Mouse (Mus musculus) layer of hippocampus, postnatal 14 days (tissue): ENCODE results near the gene Slc9a2. TPM values are rescaled to one million over a fixed set of nuclear protein-coding genes. Genes with fewer than 3 reads are reported as not detected.

Source experiments
- DNase-seq, 2 experiments: peaks; one replicate each; pipeline ENCODE4 v3.0.0; 2021 to 2022; ENCODE audit warnings: low spot score in 2 of 2, mixed read lengths in 1 of 2
- total RNA-seq, 2 experiments: library from RNA; stranded (reverse); gene quantifications; 2 replicates each; pipeline ENCODE4 v1.2.3; 2021

Slc9a2 gene
- total RNA-seq, 2 experiments from 2014 or later = 20.0 to 22.1 TPM

GRCm38 (mm10) chr1:40783450-40783849, 103.1 kb downstream of the Slc9a2 start:
- DNase-seq = no peak

GRCm38 (mm10) chr1:40784306-40784705, 103.9 kb downstream of the Slc9a2 start:
- no peak for DNase-seq

DNA sequence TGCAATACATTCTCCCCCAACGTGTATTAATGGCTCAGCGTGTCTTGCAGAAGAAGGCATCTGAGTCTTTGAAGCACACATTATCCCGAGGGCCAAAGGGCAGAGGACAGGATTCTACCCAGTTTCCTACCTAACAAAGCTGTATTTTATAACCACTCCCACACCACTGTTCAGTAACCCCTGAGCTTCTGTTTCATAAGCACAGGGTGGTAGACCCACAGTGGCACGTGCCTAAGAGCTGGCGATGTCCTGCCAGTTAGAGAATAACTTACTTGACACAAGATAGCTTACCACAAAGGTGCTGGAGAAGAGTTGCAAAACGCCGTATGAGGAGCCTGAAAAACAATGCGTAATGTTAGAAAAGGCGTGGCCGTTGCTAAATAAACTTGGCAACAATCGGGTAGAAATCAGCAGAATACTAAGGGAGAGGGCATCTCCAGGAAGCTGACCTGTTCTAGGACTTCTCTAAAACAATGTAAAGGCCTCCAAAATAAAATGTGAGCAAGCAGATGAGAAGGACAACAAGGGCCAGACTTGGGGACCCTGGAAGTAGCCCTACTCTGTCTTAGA, 105.6 kb downstream of the Slc9a2 start:
- DNase-seq = no peak

DNA sequence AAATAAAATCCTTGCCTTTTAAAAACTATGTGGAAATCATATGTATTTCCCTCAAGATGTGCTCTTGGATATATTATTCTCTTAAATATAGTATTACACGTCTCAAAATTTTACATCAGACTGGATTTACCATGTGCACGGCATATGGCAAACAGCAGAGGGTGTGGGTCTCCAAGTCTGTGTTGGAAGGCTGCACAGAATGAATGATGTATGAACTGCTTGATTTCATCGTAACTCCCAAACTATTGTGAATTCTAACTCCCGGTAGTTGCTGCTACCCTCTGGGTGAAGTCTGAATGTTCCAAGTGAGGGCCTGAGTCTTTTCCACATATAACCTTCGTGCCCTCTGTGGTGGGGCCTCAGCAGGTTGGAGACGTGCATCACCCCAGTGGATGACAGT, 108.6 kb downstream of the Slc9a2 start:
- peak in 1 of 2 experiments; percentile 36 for DNase-seq

- peak in 1 of 2 experiments; percentile 14 for DNase-seq
Measured at GRCm38 (mm10) chr1:40789666-40790233, 109.4 kb downstream of the Slc9a2 start.

GRCm38 (mm10) chr1:40790324-40791141, 110.2 kb downstream of the Slc9a2 start, which contains the start of gene Mfsd9:
TSS of gene Mfsd9 (minus strand) at chr1:40790687.
- DNase-seq = peak; percentile 91

DNA sequence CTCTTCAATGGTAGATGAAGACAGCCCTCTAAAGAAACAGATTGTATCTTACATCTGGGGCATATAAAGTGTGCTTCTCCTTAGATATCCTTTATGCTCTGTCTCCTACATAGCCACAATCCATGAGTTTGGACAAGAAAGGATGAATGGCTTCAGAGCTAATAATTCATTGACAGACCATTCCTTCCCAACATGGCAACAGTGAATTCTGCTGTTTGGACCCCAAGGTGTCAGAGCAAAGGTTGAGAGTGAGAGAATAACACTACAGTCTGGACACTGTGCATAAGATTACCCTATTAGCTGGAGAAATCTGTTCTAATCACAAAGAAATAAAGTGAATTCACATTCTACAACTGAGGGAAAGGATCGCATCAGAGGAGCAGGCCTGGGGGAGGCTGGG, 115.1 kb downstream of the Slc9a2 start:
- DNase-seq = no peak

GRCm38 (mm10) chr1:40797348-40797747, 117.0 kb downstream of the Slc9a2 start:
- peak; percentile 57 to 67 for DNase-seq

- no peak for DNase-seq
Measured at GRCm38 (mm10) chr1:40799121-40799520, 118.7 kb downstream of the Slc9a2 start.

DNA sequence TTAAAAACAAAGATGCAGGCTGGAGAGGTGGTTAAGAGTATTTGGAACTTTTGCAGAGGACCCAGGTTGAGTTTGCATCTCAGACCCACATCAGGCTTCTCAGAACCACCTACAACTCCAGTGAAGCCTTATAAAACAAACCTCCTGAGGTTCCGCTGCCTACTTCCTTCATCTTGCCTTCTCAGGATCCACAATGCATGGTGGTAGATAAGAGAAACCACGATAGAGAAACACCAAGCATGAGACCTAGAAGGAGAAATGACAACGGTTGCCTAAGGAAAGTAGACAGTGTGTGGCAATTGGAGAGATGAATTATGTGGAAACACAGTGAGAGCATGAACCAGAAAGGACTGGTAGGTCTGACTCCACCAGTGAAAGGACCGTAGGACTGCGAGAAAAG, 120.5 kb downstream of the Slc9a2 start:
- DNase-seq = no peak

GRCm38 (mm10) chr1:40802759-40803158, 122.4 kb downstream of the Slc9a2 start:
- DNase-seq = peak; percentile 57 to 76

GRCm38 (mm10) chr1:40804118-40804517, 123.7 kb downstream of the Slc9a2 start:
- no peak for DNase-seq

GRCm38 (mm10) chr1:40805351-40805750, 125.0 kb downstream of the Slc9a2 start, which contains the start of gene Tmem182:
TSS of gene Tmem182 (plus strand) at chr1:40805601.
- DNase-seq = no peak

- DNase-seq = no peak
Measured at GRCm38 (mm10) chr1:40805891-40806290, 125.5 kb downstream of the Slc9a2 start.

DNA sequence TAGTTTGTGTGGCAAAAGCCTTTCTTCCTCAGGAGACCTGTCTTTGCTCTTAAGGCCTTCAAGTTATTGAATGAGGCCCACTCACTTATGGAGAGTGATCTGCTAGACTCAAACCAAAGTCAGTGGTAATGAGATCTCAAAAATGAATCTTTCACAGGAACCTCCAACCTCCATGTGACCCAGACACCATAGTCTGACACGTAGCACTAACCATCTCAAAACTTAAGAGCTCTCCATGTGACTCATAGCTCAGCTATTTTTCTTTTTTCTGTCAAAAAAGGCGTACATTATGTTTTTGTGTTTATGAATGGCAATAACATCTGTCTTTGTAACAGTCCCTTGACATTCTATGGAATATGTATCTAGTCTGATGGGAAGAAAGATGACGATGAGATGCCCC, 128.3 kb downstream of the Slc9a2 start:
- DNase-seq = no peak

- no peak for DNase-seq
Measured at GRCm38 (mm10) chr1:40815071-40815845, 134.9 kb downstream of the Slc9a2 start.

Other genes with a start within 250 kb of the Slc9a2 start
- gene Il18r1, start 215.0 kb upstream of the Slc9a2 start, total RNA-seq = not detected
- gene Il18rap, start 165.2 kb upstream of the Slc9a2 start, total RNA-seq = under 1 TPM; 0.07 to 0.09 TPM
- gene Slc9a4, start 100.5 kb upstream of the Slc9a2 start, total RNA-seq = 10 to 100 TPM; 15.8 to 18.1 TPM
- gene Mfsd9, start 110.1 kb downstream of the Slc9a2 start, total RNA-seq = 1 to 10 TPM; 5.3 to 5.6 TPM
- under 1 TPM; 0.39 to 0.67 TPM for gene Tmem182, start 125.0 kb downstream of the Slc9a2 start, total RNA-seq